Mouse (Mus musculus): Measurements from ENCODE around the gene Megf11.

DNA sequence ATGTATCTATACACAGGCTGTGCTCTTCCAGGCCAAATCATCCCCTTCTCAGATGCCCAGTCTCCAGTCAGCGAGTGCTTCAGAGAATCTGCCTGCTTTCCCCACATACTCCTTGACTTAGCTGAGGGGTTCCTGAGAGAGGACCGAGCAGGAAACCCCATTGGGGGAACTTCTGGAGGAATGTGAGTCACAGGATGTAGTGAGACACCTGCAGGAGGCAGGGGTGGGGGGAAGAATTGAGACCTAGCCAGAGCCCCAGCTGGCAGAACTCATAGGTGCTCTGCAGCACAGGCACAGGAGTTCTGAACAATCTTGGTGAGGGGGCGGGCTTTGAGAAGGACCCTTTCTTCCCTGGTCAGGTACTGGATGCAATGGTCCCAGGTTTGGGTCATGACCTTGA lies 35.0 kb downstream of the Megf11 start:
- no peak for TF ChIP-seq MAFK (IDR thresholded peaks at IDR 0.05; ENCODE audit: borderline replicate concordance, low read depth, low read length)
- no peak for TF ChIP-seq UBTF (IDR thresholded peaks at IDR 0.05; ENCODE audit: borderline replicate concordance, insufficient read depth, low read depth, low read length)
- no peak for TF ChIP-seq MXI1 (IDR thresholded peaks at IDR 0.05; ENCODE audit: low read depth, low read length)
